Mouse (Mus musculus) small intestine, adult 2 months (tissue): ENCODE measurements around the gene Aurkb.

Source experiments
- CTCF ChIP-seq: fragments of 200-500 bp; IDR thresholded peaks from 2 replicates; pipeline ENCODE4 v1.5.1; 2012; ENCODE audit warnings: low read depth, mild to moderate bottlenecking, control low read depth, inconsistent platforms, low read length, moderate library complexity, mixed read lengths; ENCODE audit not compliant: insufficient replicate concordance, insufficient read length; ENCODE audit errors: extremely low read depth
- POLR2A ChIP-seq: fragments of 200-500 bp; IDR thresholded peaks from 2 replicates; pipeline ENCODE4 v1.6.1; 2012; ENCODE audit warnings: low read depth, mild to moderate bottlenecking, control low read depth, inconsistent platforms, low read length, moderate library complexity

GRCm38 (mm10) chr11:69078041-69078440, 32.6 kb downstream of the Aurkb start:
- TF ChIP-seq CTCF (no peak), POLR2A (no peak)
